ENCODE assay signal across 8 mouse cellular contexts in the genomic region with DNA sequence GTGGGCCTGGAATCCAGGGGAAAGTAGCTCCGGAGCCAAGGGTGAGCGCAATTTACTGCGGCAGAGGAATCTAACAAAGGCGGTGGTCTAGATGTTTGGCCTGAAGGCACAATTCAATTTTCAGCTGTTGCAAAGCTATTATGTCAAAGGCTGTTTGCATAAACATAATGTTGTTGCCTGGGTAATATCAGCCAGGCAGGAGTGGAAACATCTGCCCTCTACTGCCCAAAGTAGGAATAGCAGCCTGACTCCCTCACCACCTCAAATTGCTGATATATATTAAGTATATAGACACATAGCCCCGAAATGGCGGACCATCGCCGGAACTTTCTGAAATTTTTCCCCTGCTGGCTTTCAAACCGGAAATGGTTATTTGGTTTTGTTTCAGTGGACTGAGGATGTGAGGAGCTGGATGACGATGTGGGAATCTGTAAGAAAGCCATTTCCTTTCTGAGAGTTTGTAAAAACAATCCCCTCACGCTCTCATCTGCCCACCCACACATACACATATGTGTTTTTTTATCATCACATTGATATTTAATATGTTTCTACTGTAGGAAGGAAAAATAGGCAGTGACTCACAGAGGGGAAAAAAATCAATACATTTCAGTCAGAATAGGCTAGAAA.
DNase-seq lines count a peak whose midpoint lies in the region; ATAC-seq lines count a peak whose summit lies in the region.

No protein-coding gene starts in this region.

- no peaks in the 10 kb centered on the region for H3K4me1 ChIP-seq in liver, embryonic 12.5 days
- no peaks in the 10 kb centered on the region for H3K4me1 ChIP-seq in midbrain, embryonic 16.5 days (ENCODE audit: control insufficient read depth, insufficient read depth, low read length)

- no peak overlapping the region for H3K27ac ChIP-seq in liver, embryonic 12.5 days
- no peak overlapping the region for H3K27ac ChIP-seq in midbrain, embryonic 16.5 days (ENCODE audit: low read length)

- H3K9me3 ChIP-seq in liver, embryonic 12.5 days (replicated peaks) = no peaks in the 10 kb centered on the region
- H3K9me3 ChIP-seq in midbrain, embryonic 16.5 days (replicated peaks; ENCODE audit: control insufficient read depth, low read length, poor library complexity, severe bottlenecking) = no peaks in the 10 kb centered on the region

- H3K27me3 ChIP-seq in liver, embryonic 12.5 days (replicated peaks) = no peaks in the 10 kb centered on the region
- no peaks in the 10 kb centered on the region for H3K27me3 ChIP-seq in midbrain, embryonic 16.5 days (ENCODE audit: control insufficient read depth, insufficient read depth, low read depth, low read length)

- H3K9ac ChIP-seq in liver, embryonic 12.5 days = no peak overlapping the region
- H3K9ac ChIP-seq in midbrain, embryonic 16.5 days (ENCODE audit: low read depth, low read length) = no peak overlapping the region

- intact Hi-C loops in left cerebral cortex, postnatal 4 days (cut with DNase I) = no loop called here

- peak; percentile 49 for DNase-seq in liver
- peak; percentile 86 for DNase-seq in embryo, embryonic 10.5 days (ENCODE audit: low spot score)
- DNase-seq in gastrocnemius, postnatal 4 days (ENCODE audit: low spot score in 2 of 2) = peak; percentile 40 to 69
- DNase-seq in kidney, adult 18-20 months = peak; percentile 65
- peak; percentile 57 for DNase-seq in left cerebral cortex, postnatal 4 days
- peak; percentile 22 to 45 for DNase-seq in spleen, postnatal 14 days (ENCODE audit: low spot score in 2 of 2)

- ATAC-seq in liver, embryonic 12.5 days = no peak
- ATAC-seq in midbrain, embryonic 16.5 days = peak; percentile 42; the same call in 1 of the 2 replicates

- no peak overlapping the region for H3K4me2 ChIP-seq in liver, embryonic 12.5 days
- H3K4me2 ChIP-seq in midbrain, embryonic 16.5 days (ENCODE audit: low read length) = peak overlapping the region; percentile 28; the same call in 1 of the 2 replicates

- WGBS in liver, embryonic 12.5 days (ENCODE audit: insufficient replicate concordance) = 57% methylated on average over 11 of the region's 11 CpGs
- WGBS in midbrain, embryonic 16.5 days = 54% methylated on average over 11 of the region's 11 CpGs

- H3K36me3 ChIP-seq in liver, embryonic 12.5 days = no peaks in the 10 kb centered on the region
- H3K36me3 ChIP-seq in midbrain, embryonic 16.5 days (ENCODE audit: control insufficient read depth, insufficient read depth, low read length) = no peaks in the 10 kb centered on the region

- no peak overlapping the region for H3K4me3 ChIP-seq in liver, embryonic 12.5 days
- no peak overlapping the region for H3K4me3 ChIP-seq in midbrain, embryonic 16.5 days (ENCODE audit: low read depth, low read length)

Comparison
In these comparisons a context has a peak if more than half of its experiments do, and no peak if none do; other contexts are left out.
1. DNase-seq: peak in every context shown above with its lines; median percentile 86 in embryo, embryonic 10.5 days; 65 in kidney, adult 18-20 months; 57 in left cerebral cortex, postnatal 4 days; 54 in gastrocnemius, postnatal 4 days; 49 in liver; 34 in spleen, postnatal 14 days.